Mouse (Mus musculus): Measurements from ENCODE around the gene Frat1. TPM values are rescaled to one million over a fixed set of nuclear protein-coding genes. Genes with fewer than 3 reads are reported as not detected.
A peak's percentile ranks its signal among the peaks of the same experiment; 100 is the strongest.
"Not testable (repeated sequence)": the region's sequence is repeated elsewhere in the genome, so short reads cannot be mapped to it uniquely, and the experiment has no call there.

Frat1 gene
- polyA plus RNA-seq, 1 experiment from 2014 or later = 25.6 TPM

DNA sequence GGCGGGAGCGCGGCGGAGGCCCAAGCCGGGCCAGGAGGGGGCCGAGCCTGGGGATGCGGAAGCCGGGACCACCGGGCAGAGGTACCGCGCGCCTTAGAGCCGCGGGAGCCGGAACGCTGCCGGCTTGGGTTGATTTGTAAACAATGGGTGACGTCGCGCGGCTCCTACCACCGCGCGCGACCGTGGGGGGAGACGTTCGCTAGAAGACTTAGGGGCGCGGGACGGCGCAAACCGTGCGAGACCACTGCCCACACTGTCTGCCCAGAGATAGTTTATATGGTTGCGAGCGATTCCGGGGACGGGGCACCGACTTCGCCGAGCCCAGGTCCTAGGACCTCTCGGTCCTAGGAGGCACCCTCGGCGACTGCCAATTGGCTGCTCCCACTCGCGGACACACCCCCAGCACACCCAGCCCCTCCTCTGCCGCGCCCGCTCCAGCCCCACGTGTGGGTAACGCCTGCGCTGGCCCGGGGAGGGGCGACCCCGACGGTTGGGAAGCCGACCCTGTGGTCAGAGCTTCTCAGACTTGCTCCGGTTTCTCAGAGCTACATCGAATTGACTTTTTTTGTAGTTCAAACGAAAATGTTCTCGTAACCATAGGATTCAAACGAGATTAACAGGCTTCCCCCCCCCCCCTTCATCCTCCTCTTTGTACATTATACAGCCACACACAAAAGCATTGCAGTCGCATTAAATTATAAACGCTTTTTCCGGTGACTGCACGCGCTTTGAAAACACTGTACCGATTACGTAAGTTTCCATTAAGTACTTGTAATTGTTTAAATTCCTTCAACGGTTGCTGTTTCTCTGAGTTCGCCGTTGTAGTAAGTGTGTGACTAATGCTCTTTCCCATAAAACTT is 18.5 kb downstream of the Frat1 start, which contains the start of gene Frat2:
Gene Frat2 (minus strand): TSS at position 141 of the 860 bp plus-strand sequence.
- Histone ChIP-seq H3K4me3 (peak within 1 kb of the TSS; percentile 88), H3K9me3 (no peaks in the 10 kb centered on the region), H3K9ac (peak within 1 kb of the TSS; percentile 90), H3K27me3 (no peaks in the 10 kb centered on the region), H3K4me1 (replicated peaks) (peaks cover 46% of the 10 kb centered on the region), H3K36me3 (no peaks in the 10 kb centered on the region), H3K4me2 (peak within 1 kb of the TSS; percentile 94), H3K27ac (peak within 1 kb of the TSS; percentile 95)
- WGBS = under 1% methylated on average over 72 of the region's 72 CpGs
- ATAC-seq (ENCODE audit: low FRiP score) = peak; percentile 94

DNA sequence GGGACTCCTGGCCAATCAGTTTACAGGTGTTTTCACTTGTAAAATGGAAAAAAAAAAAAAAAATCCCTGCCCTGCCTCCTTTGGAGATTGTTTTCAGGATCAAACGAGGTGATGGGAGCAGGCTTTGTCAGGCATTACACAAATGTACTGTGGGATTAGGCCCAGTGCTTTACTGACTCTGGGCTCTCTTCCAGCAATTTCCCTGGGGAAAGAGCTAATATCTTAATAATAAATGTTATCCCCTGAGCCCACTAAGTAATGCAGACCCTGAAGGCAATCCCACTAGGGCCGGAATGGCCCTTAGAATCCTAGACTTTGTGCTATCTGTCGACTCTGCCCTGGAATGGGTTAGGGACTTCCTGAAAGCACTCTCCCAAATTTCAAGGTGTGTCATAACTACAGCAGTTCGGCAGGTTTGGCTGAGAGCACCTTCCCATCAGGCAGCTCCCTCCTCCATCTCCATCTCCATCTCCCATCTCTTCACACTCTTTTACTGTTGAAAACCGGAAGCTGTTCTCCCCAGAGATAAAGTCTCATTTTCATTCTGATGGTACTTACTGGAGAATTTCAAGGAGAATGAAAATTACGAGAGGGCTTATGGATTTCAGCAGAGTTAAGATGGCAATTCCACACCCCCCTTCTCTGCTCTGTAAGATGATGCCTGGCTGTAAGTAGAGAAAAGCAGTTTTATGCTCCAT is 20.4 kb downstream of the Frat1 start:
- H3K4me3 ChIP-seq = no peak overlapping the region
- H3K27ac ChIP-seq = peak overlapping the region; percentile 89
- H3K9me3 ChIP-seq = no peaks in the 10 kb centered on the region
- peak overlapping the region; percentile 56 for H3K9ac ChIP-seq
- 6% methylated on average over 6 of the region's 6 CpGs for WGBS
- peak overlapping the region; percentile 42 for H3K4me2 ChIP-seq
- no peaks in the 10 kb centered on the region for H3K27me3 ChIP-seq
- no peaks in the 10 kb centered on the region for H3K36me3 ChIP-seq
- H3K4me1 ChIP-seq (replicated peaks) = peaks cover 43% of the 10 kb centered on the region
- no peak for ATAC-seq (ENCODE audit: low FRiP score)

GRCm38 (mm10) chr19:41850719-41851543 is 21.2 kb downstream of the Frat1 start:
- H3K9ac ChIP-seq = peak overlapping the region; percentile 56; the same call in 1 of the 2 replicates
- no peaks in the 10 kb centered on the region for H3K9me3 ChIP-seq
- no peaks in the 10 kb centered on the region for H3K36me3 ChIP-seq
- no peak overlapping the region for H3K4me3 ChIP-seq
- H3K4me2 ChIP-seq = peak overlapping the region; percentile 42
- no peak for ATAC-seq (ENCODE audit: low FRiP score)
- H3K27me3 ChIP-seq = no peaks in the 10 kb centered on the region
- H3K4me1 ChIP-seq (replicated peaks) = peaks cover 36% of the 10 kb centered on the region
- peak overlapping the region; percentile 89 for H3K27ac ChIP-seq
- 9% methylated on average over 14 of the region's 14 CpGs for WGBS

DNA sequence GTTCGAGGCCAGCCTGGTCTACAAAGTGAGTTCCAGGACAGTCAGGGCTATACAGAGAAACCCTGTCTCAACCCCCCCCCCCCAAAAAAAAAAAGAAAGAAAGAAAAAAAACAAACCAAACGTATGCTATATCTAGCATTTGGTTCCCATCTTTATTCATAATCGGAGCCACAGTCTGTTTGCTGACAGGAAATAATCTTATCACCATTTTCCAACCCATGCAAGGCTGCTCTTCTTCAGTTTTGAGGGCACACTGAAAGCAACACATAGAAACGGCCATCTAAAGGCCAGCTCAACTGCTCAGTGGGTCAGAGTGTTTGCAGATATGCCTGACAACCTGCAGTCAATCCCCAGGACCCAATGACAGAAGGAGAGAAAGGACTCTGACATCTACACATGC is 22.7 kb downstream of the Frat1 start:
- Histone ChIP-seq H3K4me3 (no peak overlapping the region), H3K9me3 (no peaks in the 10 kb centered on the region), H3K36me3 (no peaks in the 10 kb centered on the region), H3K4me2 (no peak overlapping the region), H3K4me1 (replicated peaks) (peaks cover 24% of the 10 kb centered on the region), H3K9ac (no peak overlapping the region), H3K27me3 (no peaks in the 10 kb centered on the region), H3K27ac (no peak overlapping the region; the same call in 1 of the 2 replicates)
- no peak for ATAC-seq (ENCODE audit: low FRiP score)
- WGBS = 90% methylated on average over 4 of the region's 4 CpGs

- Histone ChIP-seq H3K27ac (no peak overlapping the region), H3K4me3 (no peak overlapping the region), H3K4me1 (replicated peaks) (no peaks in the 10 kb centered on the region), H3K27me3 (no peaks in the 10 kb centered on the region), H3K9ac (no peak overlapping the region), H3K4me2 (no peak overlapping the region), H3K36me3 (peaks cover 11% of the 10 kb centered on the region), H3K9me3 (no peaks in the 10 kb centered on the region)
- ATAC-seq (ENCODE audit: low FRiP score) = no peak
- WGBS = 91% methylated on average over 5 of the region's 5 CpGs
Measured at GRCm38 (mm10) chr19:41857086-41857762, 27.5 kb downstream of the Frat1 start.

DNA sequence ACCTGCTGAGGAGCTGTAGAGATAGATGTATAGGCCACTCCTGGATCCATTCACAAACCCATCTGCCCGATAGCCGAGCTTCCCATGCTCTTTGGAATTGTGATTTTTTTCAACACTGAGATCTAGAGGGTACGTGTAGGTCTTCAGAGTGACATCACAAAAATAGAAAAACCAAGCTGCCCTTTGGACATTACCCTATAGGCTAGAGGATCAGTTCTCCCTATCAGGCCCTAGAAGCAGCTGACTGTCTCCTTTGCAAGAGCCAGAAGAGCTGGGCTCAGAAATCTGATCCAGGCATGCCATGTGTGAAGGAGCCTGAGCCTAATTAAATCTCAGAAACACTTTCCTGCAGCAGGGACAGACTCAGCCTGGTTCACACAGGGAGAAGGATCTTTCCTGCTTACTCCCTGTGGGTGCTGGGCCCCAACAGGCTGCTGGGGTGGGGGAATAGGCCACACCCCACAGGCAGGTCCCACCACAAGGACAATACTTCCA is 28.1 kb downstream of the Frat1 start:
- H3K36me3 ChIP-seq = peaks cover 18% of the 10 kb centered on the region
- H3K4me1 ChIP-seq (replicated peaks) = no peaks in the 10 kb centered on the region
- no peak overlapping the region for H3K4me2 ChIP-seq
- 88% methylated on average over 3 of the region's 3 CpGs for WGBS
- H3K27me3 ChIP-seq = no peaks in the 10 kb centered on the region
- no peak for ATAC-seq (ENCODE audit: low FRiP score)
- no peak overlapping the region for H3K4me3 ChIP-seq
- H3K27ac ChIP-seq = no peak overlapping the region
- no peak overlapping the region for H3K9ac ChIP-seq
- H3K9me3 ChIP-seq = no peaks in the 10 kb centered on the region

DNA sequence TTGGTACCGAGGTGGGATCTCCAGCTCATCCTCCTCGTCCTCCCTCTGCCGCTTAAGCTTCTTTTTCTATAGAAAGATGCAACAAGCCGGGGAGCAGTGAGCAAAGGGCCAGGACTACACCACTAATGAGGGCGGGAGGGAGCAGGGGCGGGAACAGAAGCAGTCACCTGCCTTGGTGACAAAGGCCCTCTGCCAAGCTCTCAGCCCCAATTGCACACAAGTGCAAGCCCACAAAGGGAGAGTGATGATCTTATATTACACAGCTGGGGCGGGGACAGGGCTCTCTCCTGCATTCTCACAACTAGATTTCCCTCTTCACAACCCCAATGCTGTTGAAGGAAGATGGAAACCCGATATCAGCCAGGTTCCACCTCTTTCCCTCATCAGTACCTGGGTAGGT is 36.9 kb downstream of the Frat1 start:
- Histone ChIP-seq H3K9me3 (no peaks in the 10 kb centered on the region), H3K9ac (no peak overlapping the region), H3K4me1 (replicated peaks) (no peaks in the 10 kb centered on the region), H3K36me3 (peaks cover 92% of the 10 kb centered on the region), H3K27me3 (no peaks in the 10 kb centered on the region), H3K4me3 (no peak overlapping the region), H3K27ac (no peak overlapping the region), H3K4me2 (no peak overlapping the region)
- WGBS = 91% methylated on average over 8 of the region's 8 CpGs
- ATAC-seq (ENCODE audit: low FRiP score) = no peak

DNA sequence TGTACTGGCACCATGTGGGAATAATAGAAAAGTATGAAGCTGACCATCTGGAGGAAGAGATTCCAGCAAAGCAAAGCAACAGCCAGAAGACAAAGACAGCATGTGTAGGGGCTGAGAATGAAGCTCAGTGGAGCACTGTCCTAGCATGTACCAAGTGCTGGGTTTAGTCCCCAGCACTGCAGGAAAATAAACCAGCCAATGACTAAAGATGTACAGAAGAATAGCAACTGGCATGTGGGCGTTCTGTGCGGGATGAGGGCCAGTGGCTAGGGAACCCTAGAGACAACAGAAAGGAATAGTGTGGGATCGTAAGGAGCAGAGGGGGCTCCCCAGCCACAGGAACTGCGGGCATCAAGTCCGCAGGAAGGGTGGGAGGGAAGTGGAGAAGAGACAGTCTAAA is 39.5 kb downstream of the Frat1 start:
- no peak overlapping the region for H3K9ac ChIP-seq
- ATAC-seq (ENCODE audit: low FRiP score) = no peak
- no peak overlapping the region for H3K4me2 ChIP-seq
- no peak overlapping the region for H3K27ac ChIP-seq
- peaks cover 92% of the 10 kb centered on the region for H3K36me3 ChIP-seq
- H3K27me3 ChIP-seq = no peaks in the 10 kb centered on the region
- no peaks in the 10 kb centered on the region for H3K4me1 ChIP-seq (replicated peaks)
- H3K9me3 ChIP-seq = no peaks in the 10 kb centered on the region
- WGBS = 96% methylated on average over 5 of the region's 5 CpGs
- no peak overlapping the region for H3K4me3 ChIP-seq

GRCm38 (mm10) chr19:41869946-41870345 is 40.2 kb downstream of the Frat1 start:
- not testable (repeated sequence) for H3K27me3 ChIP-seq; H3K27ac ChIP-seq; H3K4me1 ChIP-seq (replicated peaks); H3K4me2 ChIP-seq; H3K4me3 ChIP-seq; H3K9ac ChIP-seq; ATAC-seq (ENCODE audit: low FRiP score); H3K9me3 ChIP-seq
- H3K36me3 ChIP-seq = peaks cover 97% of the 10 kb centered on the region
- WGBS = 88% methylated on average over 5 of the region's 5 CpGs

- Histone ChIP-seq H3K36me3 (peaks cover 94% of the 10 kb centered on the region), H3K4me1 (replicated peaks) (no peaks in the 10 kb centered on the region), H3K4me3 (no peak overlapping the region), H3K9me3 (no peaks in the 10 kb centered on the region), H3K9ac (no peak overlapping the region), H3K4me2 (no peak overlapping the region), H3K27me3 (no peaks in the 10 kb centered on the region), H3K27ac (no peak overlapping the region)
- no peak for ATAC-seq (ENCODE audit: low FRiP score)
- WGBS = 97% methylated on average over 2 of the region's 2 CpGs
Measured at GRCm38 (mm10) chr19:41872285-41872684, 42.5 kb downstream of the Frat1 start.

GRCm38 (mm10) chr19:41874356-41874755 is 44.6 kb downstream of the Frat1 start:
- Histone ChIP-seq H3K9me3 (no peaks in the 10 kb centered on the region), H3K36me3 (peaks cover 90% of the 10 kb centered on the region), H3K27ac (no peak overlapping the region), H3K9ac (no peak overlapping the region), H3K4me3 (no peak overlapping the region), H3K4me2 (no peak overlapping the region), H3K27me3 (no peaks in the 10 kb centered on the region), H3K4me1 (replicated peaks) (no peaks in the 10 kb centered on the region)
- no peak for ATAC-seq (ENCODE audit: low FRiP score)
- 94% methylated on average over 14 of the region's 14 CpGs for WGBS

Measured in hindbrain, embryonic 13.5 days (tissue).